15 mouse cellular contexts compared by ENCODE assay signal in genomic region chr7:30334563-30334962, GRCm38 (mm10). TPM values are rescaled to one million over a fixed set of nuclear protein-coding genes. Genes with fewer than 3 reads are reported as not detected.
"Had no signal": no experiment of that assay in that cellular context is flagged by ENCODE, and none has a peak within 500 bp of the region (broad histone marks: within the 10 kb centered on the region; RNA-seq: fewer than 3 reads in every experiment).

No protein-coding gene starts in this region.

- H3K27ac ChIP-seq: limb, embryonic 10.5 days; liver, embryonic 15.5 days; midbrain, embryonic 15.5 days; stomach, embryonic 15.5 days had no signal

- H3K9me3 ChIP-seq: limb, embryonic 10.5 days; liver, embryonic 15.5 days; midbrain, embryonic 15.5 days; stomach, embryonic 15.5 days had no signal

- ATAC-seq: lung, postnatal 0 days; midbrain, embryonic 15.5 days had no signal

- H3K36me3 ChIP-seq: limb, embryonic 10.5 days; liver, embryonic 15.5 days; midbrain, embryonic 15.5 days; stomach, embryonic 15.5 days had no signal

- H3K4me2 ChIP-seq: liver, embryonic 11.5 days; liver, embryonic 15.5 days; midbrain, embryonic 15.5 days; stomach, embryonic 15.5 days had no signal

- H3K9ac ChIP-seq: liver, embryonic 15.5 days; midbrain, embryonic 15.5 days; stomach, embryonic 15.5 days had no signal

- H3K4me3 ChIP-seq: limb, embryonic 10.5 days; liver, embryonic 15.5 days; midbrain, embryonic 15.5 days; stomach, embryonic 15.5 days had no signal

- DNase-seq: kidney, postnatal 25 days; layer of hippocampus, adult 9-11 months; lung, adult 2 months; lung, postnatal 36 days; right cerebral cortex, postnatal 14 days; thymus, adult 2 months; thymus, postnatal 25 days had no signal

RNA-seq across cellular contexts. Expression of gene E130208F15Rik, which starts 13.0 kb away (rescaled TPM):
- polyA plus RNA-seq: liver, embryonic 11.5 days; lung, postnatal 0 days; neural tube, embryonic 14.5 days had no signal

RNA-seq across cellular contexts. Expression of gene Lrfn3, which starts 28.0 kb away (rescaled TPM):
- total RNA-seq: megakaryocyte progenitor cell, adult 5-6 weeks had no signal
